Mouse (Mus musculus): ENCODE results near the gene Gm14440.
"Not testable (repeated sequence)": the region's sequence is repeated elsewhere in the genome, so short reads cannot be mapped to it uniquely, and the experiment has no call there.

The Gm14440 gene

DNA sequence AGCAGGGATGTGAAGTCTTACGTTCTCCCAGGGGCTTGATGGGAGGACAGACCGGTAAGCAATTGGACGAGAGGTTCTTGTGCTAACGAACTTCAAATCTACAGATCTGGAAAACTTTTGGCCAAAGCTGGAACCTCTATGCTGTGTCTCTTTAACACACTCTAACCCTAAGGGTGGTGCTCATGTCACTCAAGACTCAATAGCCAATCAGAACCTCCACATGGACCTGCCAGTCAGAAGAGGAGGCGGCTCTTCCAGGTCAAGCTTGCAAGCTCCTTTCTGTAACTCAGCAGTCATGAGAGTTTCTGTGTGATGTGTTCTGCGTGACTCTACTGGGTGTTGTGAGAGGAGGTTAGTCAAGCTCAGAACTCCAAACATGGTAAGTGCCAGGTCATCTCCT lies at the start of gene Gm14440:
TSS of gene Gm14440 (plus strand) at position 301 of the 400 bp plus-strand sequence.
- DNase-seq, result not testable (repeated sequence)

All from right cerebral cortex, postnatal 25 days (tissue).